Mouse (Mus musculus): ENCODE data around the gene Dlg1.
"Not testable (repeated sequence)": the region's sequence is repeated elsewhere in the genome, so short reads cannot be mapped to it uniquely, and the experiment has no call there.

The Dlg1 gene

GRCm38 (mm10) chr16:31657502-31657901 lies 5.7 kb upstream of the Dlg1 start:
- DNase-seq = no peak

GRCm38 (mm10) chr16:31658539-31659334 lies 4.5 kb upstream of the Dlg1 start:
- peak; percentile 15 to 63 for DNase-seq

- no peak for DNase-seq
Observed at GRCm38 (mm10) chr16:31659453-31659852, 3.8 kb upstream of the Dlg1 start.

- no peak for DNase-seq
Observed at GRCm38 (mm10) chr16:31662556-31663378, 476 bp upstream of the Dlg1 start.

- no peak for DNase-seq
Observed at GRCm38 (mm10) chr16:31664287-31664597, 999 bp downstream of the Dlg1 start.

GRCm38 (mm10) chr16:31672202-31672601 lies 9.0 kb downstream of the Dlg1 start:
- DNase-seq = no peak

- DNase-seq = no peak
Observed at GRCm38 (mm10) chr16:31677463-31677862, 14.2 kb downstream of the Dlg1 start.

- DNase-seq = no peak
Observed at GRCm38 (mm10) chr16:31682291-31682690, 19.0 kb downstream of the Dlg1 start.

GRCm38 (mm10) chr16:31683670-31684430 lies 20.6 kb downstream of the Dlg1 start:
- DNase-seq = peak; percentile 72 to 77

GRCm38 (mm10) chr16:31684771-31685170 lies 21.5 kb downstream of the Dlg1 start:
- DNase-seq = no peak

- DNase-seq = no peak
Observed at GRCm38 (mm10) chr16:31687766-31688165, 24.5 kb downstream of the Dlg1 start.

GRCm38 (mm10) chr16:31695286-31696020 lies 32.2 kb downstream of the Dlg1 start:
- DNase-seq = no peak

GRCm38 (mm10) chr16:31696367-31696766 lies 33.1 kb downstream of the Dlg1 start:
- no peak for DNase-seq

GRCm38 (mm10) chr16:31697341-31697740 lies 34.1 kb downstream of the Dlg1 start:
- no peak for DNase-seq

GRCm38 (mm10) chr16:31705213-31705612 lies 42.0 kb downstream of the Dlg1 start:
- DNase-seq = no peak

- DNase-seq = no peak
Observed at GRCm38 (mm10) chr16:31705904-31706303, 42.7 kb downstream of the Dlg1 start.

- peak; percentile 43 for DNase-seq
Observed at GRCm38 (mm10) chr16:31707326-31707725, 44.1 kb downstream of the Dlg1 start.

- DNase-seq = no peak
Observed at GRCm38 (mm10) chr16:31722991-31723390, 59.7 kb downstream of the Dlg1 start.

- DNase-seq = no peak
Observed at GRCm38 (mm10) chr16:31724121-31724520, 60.9 kb downstream of the Dlg1 start.

GRCm38 (mm10) chr16:31724818-31725217 lies 61.6 kb downstream of the Dlg1 start:
- no peak for DNase-seq

GRCm38 (mm10) chr16:31730971-31731370 lies 67.7 kb downstream of the Dlg1 start:
- DNase-seq = not testable (repeated sequence)

- no peak for DNase-seq
Observed at GRCm38 (mm10) chr16:31737081-31737480, 73.8 kb downstream of the Dlg1 start.

GRCm38 (mm10) chr16:31737761-31738160 lies 74.5 kb downstream of the Dlg1 start:
- DNase-seq = no peak

Data from kidney, postnatal 25 days (tissue).